Mouse (Mus musculus): Measurements from ENCODE around the gene 3110021N24Rik. TPM values are rescaled to one million over a fixed set of nuclear protein-coding genes. Genes with fewer than 3 reads are reported as not detected.
"Not testable (repeated sequence)": the region's sequence is repeated elsewhere in the genome, so short reads cannot be mapped to it uniquely, and the experiment has no call there.

Gene 3110021N24Rik
- polyA plus RNA-seq (2012; rRNA removed) (0.01 TPM in 1 of 2 replicates, not detected in the other), polyA plus RNA-seq (2014; fragmentation: Nextera tagmentation; extraction: Ambion mirVana) (not detected in 2 replicates)

DNA sequence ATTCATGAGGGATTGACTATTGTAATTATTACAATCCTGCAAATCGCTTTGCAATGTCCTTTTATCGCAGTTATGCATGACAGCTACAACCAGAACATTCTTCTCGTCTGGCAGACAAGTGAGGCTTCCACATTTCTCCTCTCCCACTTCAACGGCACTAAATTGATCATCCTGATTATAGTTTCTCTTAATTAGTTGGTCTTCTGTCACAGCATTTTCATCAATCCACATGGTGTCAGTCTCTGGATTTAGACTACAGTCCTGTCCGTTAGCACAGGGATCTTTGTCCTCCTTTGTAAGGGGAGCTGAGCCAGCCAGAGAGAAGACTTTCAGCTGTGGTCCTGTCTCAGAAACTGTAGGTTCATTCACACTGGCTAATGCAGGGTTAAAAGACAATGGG is at the start of gene 3110021N24Rik:
Gene 3110021N24Rik, plus strand, starts transcription at position 301 of the 400 bp plus-strand sequence.
- 69% methylated on average over 5 of the region's 5 CpGs for WGBS (ENCODE audit: insufficient replicate concordance)
- ATAC-seq (ENCODE audit: insufficient read depth) = no peak
- no peaks in the 10 kb centered on the region for H3K27me3 ChIP-seq (ENCODE audit: control insufficient read depth, insufficient read depth, low read length)
- no peak for DNase-seq (ENCODE audit: low read depth in 3 of 3, low spot score in 3 of 3)
- H3K36me3 ChIP-seq (replicated peaks; ENCODE audit: control insufficient read depth, insufficient read depth, low read depth) = no peaks in the 10 kb centered on the region
- no peak within 1 kb of the TSS for H3K4me2 ChIP-seq (ENCODE audit: low read depth)
- no peak within 1 kb of the TSS for H3K27ac ChIP-seq
- no peak within 1 kb of the TSS for H3K9ac ChIP-seq (replicated peaks)
- H3K4me1 ChIP-seq (replicated peaks; ENCODE audit: control insufficient read depth in 2 of 2, insufficient read depth in 2 of 2, low read length in 1 of 2) = no peaks in the 10 kb centered on the region
- TF ChIP-seq CTCF (IDR thresholded peaks at IDR 0.05; ENCODE audit: low read depth) (no peak), EP300 (IDR thresholded peaks at IDR 0.05; ENCODE audit: low read depth) (no peak)
- no peaks in the 10 kb centered on the region for H3K9me3 ChIP-seq (ENCODE audit: control insufficient read depth, low read length)
- H3K4me3 ChIP-seq (ENCODE audit: insufficient read depth in 1 of 2, low read depth in 2 of 2, low read length in 2 of 2) = no peak within 1 kb of the TSS

- no peak for ATAC-seq (ENCODE audit: insufficient read depth)
- no peaks in the 10 kb centered on the region for H3K36me3 ChIP-seq (replicated peaks; ENCODE audit: control insufficient read depth, insufficient read depth, low read depth)
- H3K4me1 ChIP-seq (replicated peaks; ENCODE audit: control insufficient read depth in 2 of 2, insufficient read depth in 2 of 2, low read length in 1 of 2) = no peaks in the 10 kb centered on the region
- no peaks in the 10 kb centered on the region for H3K27me3 ChIP-seq (ENCODE audit: control insufficient read depth, insufficient read depth, low read length)
- no peak overlapping the region for H3K27ac ChIP-seq
- DNase-seq (ENCODE audit: low read depth in 3 of 3, low spot score in 3 of 3) = no peak
- no peak overlapping the region for H3K4me3 ChIP-seq (ENCODE audit: insufficient read depth in 1 of 2, low read depth in 2 of 2, low read length in 2 of 2)
- H3K4me2 ChIP-seq (ENCODE audit: low read depth) = no peak overlapping the region
- WGBS (ENCODE audit: insufficient replicate concordance) = 56% methylated on average over 3 of the region's 3 CpGs
- H3K9ac ChIP-seq (replicated peaks) = no peak overlapping the region
- H3K9me3 ChIP-seq (ENCODE audit: control insufficient read depth, low read length) = no peaks in the 10 kb centered on the region
- TF ChIP-seq EP300 (IDR thresholded peaks at IDR 0.05; ENCODE audit: low read depth) = no peak
- TF ChIP-seq CTCF (IDR thresholded peaks at IDR 0.05; ENCODE audit: low read depth) = no peak
Measured at GRCm38 (mm10) chr4:108686156-108686555, 33.3 kb upstream of the 3110021N24Rik start.

GRCm38 (mm10) chr4:108687098-108687497 is 32.4 kb upstream of the 3110021N24Rik start:
- WGBS (ENCODE audit: insufficient replicate concordance) = 74% methylated on average over 5 of the region's 7 CpGs
- H3K4me1 ChIP-seq (replicated peaks; ENCODE audit: control insufficient read depth in 2 of 2, insufficient read depth in 2 of 2, low read length in 1 of 2); H3K9ac ChIP-seq (replicated peaks); H3K27me3 ChIP-seq (ENCODE audit: control insufficient read depth, insufficient read depth, low read length); H3K27ac ChIP-seq; H3K4me2 ChIP-seq (ENCODE audit: low read depth); DNase-seq (ENCODE audit: low read depth in 3 of 3, low spot score in 3 of 3); H3K4me3 ChIP-seq (ENCODE audit: insufficient read depth in 1 of 2, low read depth in 2 of 2, low read length in 2 of 2); H3K36me3 ChIP-seq (replicated peaks; ENCODE audit: control insufficient read depth, insufficient read depth, low read depth); H3K9me3 ChIP-seq (ENCODE audit: control insufficient read depth, low read length); ATAC-seq (ENCODE audit: insufficient read depth): not testable (repeated sequence)

GRCm38 (mm10) chr4:108690479-108690878 is 29.0 kb upstream of the 3110021N24Rik start:
- Histone ChIP-seq H3K4me1 (replicated peaks; ENCODE audit: control insufficient read depth in 2 of 2, insufficient read depth in 2 of 2, low read length in 1 of 2) (no peaks in the 10 kb centered on the region), H3K9ac (replicated peaks) (no peak overlapping the region), H3K4me2 (ENCODE audit: low read depth) (no peak overlapping the region), H3K36me3 (replicated peaks; ENCODE audit: control insufficient read depth, insufficient read depth, low read depth) (no peaks in the 10 kb centered on the region), H3K27me3 (ENCODE audit: control insufficient read depth, insufficient read depth, low read length) (no peaks in the 10 kb centered on the region), H3K9me3 (ENCODE audit: control insufficient read depth, low read length) (no peaks in the 10 kb centered on the region), H3K4me3 (ENCODE audit: insufficient read depth in 1 of 2, low read depth in 2 of 2, low read length in 2 of 2) (no peak overlapping the region), H3K27ac (no peak overlapping the region)
- TF ChIP-seq EP300 (IDR thresholded peaks at IDR 0.05; ENCODE audit: low read depth) (no peak), CTCF (IDR thresholded peaks at IDR 0.05; ENCODE audit: low read depth) (no peak)
- 70% methylated on average over 3 of the region's 3 CpGs for WGBS (ENCODE audit: insufficient replicate concordance)
- ATAC-seq (ENCODE audit: insufficient read depth) (no peak), DNase-seq (ENCODE audit: low read depth in 3 of 3, low spot score in 3 of 3) (no peak)

GRCm38 (mm10) chr4:108691469-108691868 is 28.0 kb upstream of the 3110021N24Rik start:
- Histone ChIP-seq H3K4me1 (replicated peaks; ENCODE audit: control insufficient read depth in 2 of 2, insufficient read depth in 2 of 2, low read length in 1 of 2) (no peaks in the 10 kb centered on the region), H3K9ac (replicated peaks) (no peak overlapping the region), H3K4me3 (ENCODE audit: insufficient read depth in 1 of 2, low read depth in 2 of 2, low read length in 2 of 2) (no peak overlapping the region), H3K27me3 (ENCODE audit: control insufficient read depth, insufficient read depth, low read length) (no peaks in the 10 kb centered on the region), H3K9me3 (ENCODE audit: control insufficient read depth, low read length) (no peaks in the 10 kb centered on the region), H3K36me3 (replicated peaks; ENCODE audit: control insufficient read depth, insufficient read depth, low read depth) (no peaks in the 10 kb centered on the region), H3K27ac (no peak overlapping the region), H3K4me2 (ENCODE audit: low read depth) (no peak overlapping the region)
- DNase-seq (ENCODE audit: low read depth in 3 of 3, low spot score in 3 of 3) (no peak), ATAC-seq (ENCODE audit: insufficient read depth) (no peak)
- TF ChIP-seq EP300 (IDR thresholded peaks at IDR 0.05; ENCODE audit: low read depth) (no peak), CTCF (IDR thresholded peaks at IDR 0.05; ENCODE audit: low read depth) (no peak)

Data from liver, embryonic 14.5 days (tissue).